Mouse (Mus musculus): ENCODE data around the gene Capn7. TPM values are rescaled to one million over a fixed set of nuclear protein-coding genes. Genes with fewer than 3 reads are reported as not detected.

The Capn7 gene
- polyA plus RNA-seq, 1 experiment: 6.7 TPM

GRCm38 (mm10) chr14:31406154-31406810, 69.8 kb downstream of the Capn7 start:
- Histone ChIP-seq H3K27me3 (ENCODE audit: control insufficient read depth, insufficient read depth, insufficient read length) (no peaks in the 10 kb centered on the region), H3K36me3 (ENCODE audit: control insufficient read depth, insufficient read depth) (peaks cover 11% of the 10 kb centered on the region), H3K79me2 (ENCODE audit: control insufficient read depth, insufficient read depth) (peaks cover 4% of the 10 kb centered on the region), H3ac (ENCODE audit: control insufficient read depth, insufficient read length, low read depth) (no peak overlapping the region), H3K79me3 (ENCODE audit: low read depth) (peaks cover 2% of the 10 kb centered on the region), H3K4me3 (ENCODE audit: insufficient read depth, poor library complexity, severe bottlenecking) (no peak overlapping the region)
- TF ChIP-seq MYOG (IDR thresholded peaks at IDR 0.05; ENCODE audit: control insufficient read depth, extremely low read depth, insufficient read length) (no peak), USF1 (IDR thresholded peaks at IDR 0.05; ENCODE audit: low read depth) (no peak), FOSL1 (IDR thresholded peaks at IDR 0.05; ENCODE audit: insufficient read depth, low read length, poor library complexity, severe bottlenecking) (no peak), CTCF (IDR thresholded peaks at IDR 0.05; ENCODE audit: control insufficient read depth, insufficient read depth, insufficient read length) (no peak)

GRCm38 (mm10) chr14:31407208-31407607, 70.8 kb downstream of the Capn7 start:
- Histone ChIP-seq H3K79me3 (ENCODE audit: low read depth) (peaks cover 2% of the 10 kb centered on the region), H3K36me3 (ENCODE audit: control insufficient read depth, insufficient read depth) (peaks cover 13% of the 10 kb centered on the region), H3K4me3 (ENCODE audit: insufficient read depth, poor library complexity, severe bottlenecking) (no peak overlapping the region), H3K79me2 (ENCODE audit: control insufficient read depth, insufficient read depth) (peaks cover 2% of the 10 kb centered on the region), H3ac (ENCODE audit: control insufficient read depth, insufficient read length, low read depth) (no peak overlapping the region), H3K27me3 (ENCODE audit: control insufficient read depth, insufficient read depth, insufficient read length) (no peaks in the 10 kb centered on the region)
- TF ChIP-seq MYOG (IDR thresholded peaks at IDR 0.05; ENCODE audit: control insufficient read depth, extremely low read depth, insufficient read length): no peak
- no peak for TF ChIP-seq MAX (IDR thresholded peaks at IDR 0.05)
- TF ChIP-seq CTCF (IDR thresholded peaks at IDR 0.05; ENCODE audit: control insufficient read depth, insufficient read depth, insufficient read length): no peak
- no peak for TF ChIP-seq USF1 (IDR thresholded peaks at IDR 0.05; ENCODE audit: low read depth)
- no peak for TF ChIP-seq MYOD1 (IDR thresholded peaks at IDR 0.05; ENCODE audit: control insufficient read depth, insufficient read length, low read depth)
- no peak for TF ChIP-seq FOSL1 (IDR thresholded peaks at IDR 0.05; ENCODE audit: insufficient read depth, low read length, poor library complexity, severe bottlenecking)
- no peak for TF ChIP-seq CEBPB (IDR thresholded peaks at IDR 0.05; ENCODE audit: low read depth)

GRCm38 (mm10) chr14:31407911-31408604, 71.6 kb downstream of the Capn7 start:
- Histone ChIP-seq H3K36me3 (ENCODE audit: control insufficient read depth, insufficient read depth) (peaks cover 13% of the 10 kb centered on the region), H3ac (ENCODE audit: control insufficient read depth, insufficient read length, low read depth) (no peak overlapping the region), H3K27me3 (ENCODE audit: control insufficient read depth, insufficient read depth, insufficient read length) (no peaks in the 10 kb centered on the region), H3K79me2 (ENCODE audit: control insufficient read depth, insufficient read depth) (peaks cover 3% of the 10 kb centered on the region), H3K79me3 (ENCODE audit: low read depth) (peaks cover 2% of the 10 kb centered on the region), H3K4me3 (ENCODE audit: insufficient read depth, poor library complexity, severe bottlenecking) (no peak overlapping the region)
- TF ChIP-seq CEBPB (IDR thresholded peaks at IDR 0.05; ENCODE audit: low read depth) (no peak), USF1 (IDR thresholded peaks at IDR 0.05; ENCODE audit: low read depth) (no peak), FOSL1 (IDR thresholded peaks at IDR 0.05; ENCODE audit: insufficient read depth, low read length, poor library complexity, severe bottlenecking) (no peak), CTCF (IDR thresholded peaks at IDR 0.05; ENCODE audit: control insufficient read depth, insufficient read depth, insufficient read length) (no peak), MYOD1 (IDR thresholded peaks at IDR 0.05; ENCODE audit: control insufficient read depth, insufficient read length, low read depth) (no peak), MAX (IDR thresholded peaks at IDR 0.05) (no peak), MYOG (IDR thresholded peaks at IDR 0.05; ENCODE audit: control insufficient read depth, extremely low read depth, insufficient read length) (no peak)

GRCm38 (mm10) chr14:31408666-31409065, 72.2 kb downstream of the Capn7 start:
- TF ChIP-seq CEBPB (IDR thresholded peaks at IDR 0.05; ENCODE audit: low read depth): no peak
- TF ChIP-seq MYOG (IDR thresholded peaks at IDR 0.05; ENCODE audit: control insufficient read depth, extremely low read depth, insufficient read length): no peak
- no peak for TF ChIP-seq CTCF (IDR thresholded peaks at IDR 0.05; ENCODE audit: control insufficient read depth, insufficient read depth, insufficient read length)
- TF ChIP-seq FOSL1 (IDR thresholded peaks at IDR 0.05; ENCODE audit: insufficient read depth, low read length, poor library complexity, severe bottlenecking): no peak
- no peak for TF ChIP-seq MAX (IDR thresholded peaks at IDR 0.05)
- no peak for TF ChIP-seq MYOD1 (IDR thresholded peaks at IDR 0.05; ENCODE audit: control insufficient read depth, insufficient read length, low read depth)
- TF ChIP-seq USF1 (IDR thresholded peaks at IDR 0.05; ENCODE audit: low read depth): no peak
- H3K4me3 ChIP-seq (ENCODE audit: insufficient read depth, poor library complexity, severe bottlenecking): no peak overlapping the region
- no peak overlapping the region for H3ac ChIP-seq (ENCODE audit: control insufficient read depth, insufficient read length, low read depth)
- peaks cover 13% of the 10 kb centered on the region for H3K36me3 ChIP-seq (ENCODE audit: control insufficient read depth, insufficient read depth)
- peaks cover 3% of the 10 kb centered on the region for H3K79me2 ChIP-seq (ENCODE audit: control insufficient read depth, insufficient read depth)
- H3K27me3 ChIP-seq (ENCODE audit: control insufficient read depth, insufficient read depth, insufficient read length): no peaks in the 10 kb centered on the region
- peaks cover 2% of the 10 kb centered on the region for H3K79me3 ChIP-seq (ENCODE audit: low read depth)

GRCm38 (mm10) chr14:31410123-31410724, 73.8 kb downstream of the Capn7 start:
- peaks cover 13% of the 10 kb centered on the region for H3K36me3 ChIP-seq (ENCODE audit: control insufficient read depth, insufficient read depth)
- no peak overlapping the region for H3ac ChIP-seq (ENCODE audit: control insufficient read depth, insufficient read length, low read depth)
- no peaks in the 10 kb centered on the region for H3K27me3 ChIP-seq (ENCODE audit: control insufficient read depth, insufficient read depth, insufficient read length)
- no peak overlapping the region for H3K4me3 ChIP-seq (ENCODE audit: insufficient read depth, poor library complexity, severe bottlenecking)
- TF ChIP-seq CEBPB (IDR thresholded peaks at IDR 0.05; ENCODE audit: low read depth): no peak
- no peak for TF ChIP-seq MYOG (IDR thresholded peaks at IDR 0.05; ENCODE audit: control insufficient read depth, extremely low read depth, insufficient read length)
- H3K79me2 ChIP-seq (ENCODE audit: control insufficient read depth, insufficient read depth): peaks cover 3% of the 10 kb centered on the region
- H3K79me3 ChIP-seq (ENCODE audit: low read depth): peaks cover 2% of the 10 kb centered on the region
